Mouse (Mus musculus) forebrain, embryonic 11.5 days (tissue): ENCODE data around the gene Spats2. TPM values are rescaled to one million over a fixed set of nuclear protein-coding genes. Genes with fewer than 3 reads are reported as not detected.

Experiments used
- ATAC-seq: fragments of 200-750 bp; cut with Nextera tagmentation; replicated peaks from 2 replicates; pipeline ENCODE4 v1.8.0; 2017; ENCODE audit warnings: moderate TSS enrichment; ENCODE audit not compliant: low FRiP score
- DNase-seq: peaks from one replicate; pipeline ENCODE4 v3.0.0-alpha.2; 2017; ENCODE audit warnings: low spot score
- H3K27ac ChIP-seq: fragments of 300-500 bp; sonication (generic); 2 replicates; pipeline ENCODE4 v1.5.1; 2014; ENCODE audit warnings: low read depth, low read length
- H3K27me3 ChIP-seq: fragments of 300-500 bp; sonication (generic); 2 replicates; pipeline ENCODE4 v1.6.1; 2014; ENCODE audit warnings: mild to moderate bottlenecking, low read length, mixed read lengths; ENCODE audit not compliant: control insufficient read depth, insufficient read depth
- H3K36me3 ChIP-seq: fragments of 300-500 bp; sonication (generic); 2 replicates; pipeline ENCODE4 v1.6.1; 2014; ENCODE audit warnings: mild to moderate bottlenecking, low read length, moderate library complexity, mixed read lengths; ENCODE audit not compliant: control insufficient read depth, insufficient read depth
- H3K4me1 ChIP-seq: fragments of 300-500 bp; sonication (generic); replicated peaks from 2 replicates; pipeline ENCODE4 v1.6.1; 2014; ENCODE audit warnings: low read length, mixed read lengths; ENCODE audit not compliant: control insufficient read depth, insufficient read depth
- H3K4me2 ChIP-seq: fragments of 300-500 bp; sonication (generic); 2 replicates; pipeline ENCODE4 v1.6.1; 2014; ENCODE audit warnings: low read depth, mild to moderate bottlenecking, low read length, moderate library complexity, mixed read lengths; ENCODE audit not compliant: severe bottlenecking
- H3K4me3 ChIP-seq: fragments of 300-500 bp; sonication (generic); 2 replicates; pipeline ENCODE4 v1.5.1; 2014; ENCODE audit warnings: low read depth, low read length
- H3K9ac ChIP-seq: fragments of 300-500 bp; sonication (generic); 2 replicates; pipeline ENCODE4 v1.6.1; 2014; ENCODE audit warnings: low read length
- H3K9me3 ChIP-seq: fragments of 300-500 bp; sonication (generic); 2 replicates; pipeline ENCODE4 v1.6.1; 2016; ENCODE audit warnings: low read length, mixed read lengths; ENCODE audit not compliant: control insufficient read depth
- WGBS: fragments of 180-500 bp; shearing (Covaris S2); extraction: QIAGEN DNeasy Blood & Tissue Kit; methylation state at CpG from one replicate; pipeline ENCODE4 v1.1.7; 2014; 5-methylcytosine and 5-hydroxymethylcytosine counted together
- polyA plus RNA-seq: library from polyadenylated mRNA; unstranded; fragments of >200 nt; fragmentation: Nextera tagmentation; extraction: Ambion mirVana; gene quantifications from 2 replicates; pipeline ENCODE4 v1.2.1, GENCODE M21; 2014

Spats2 gene
- polyA plus RNA-seq, 1 experiment from 2014 or later: 60.7 TPM

DNA sequence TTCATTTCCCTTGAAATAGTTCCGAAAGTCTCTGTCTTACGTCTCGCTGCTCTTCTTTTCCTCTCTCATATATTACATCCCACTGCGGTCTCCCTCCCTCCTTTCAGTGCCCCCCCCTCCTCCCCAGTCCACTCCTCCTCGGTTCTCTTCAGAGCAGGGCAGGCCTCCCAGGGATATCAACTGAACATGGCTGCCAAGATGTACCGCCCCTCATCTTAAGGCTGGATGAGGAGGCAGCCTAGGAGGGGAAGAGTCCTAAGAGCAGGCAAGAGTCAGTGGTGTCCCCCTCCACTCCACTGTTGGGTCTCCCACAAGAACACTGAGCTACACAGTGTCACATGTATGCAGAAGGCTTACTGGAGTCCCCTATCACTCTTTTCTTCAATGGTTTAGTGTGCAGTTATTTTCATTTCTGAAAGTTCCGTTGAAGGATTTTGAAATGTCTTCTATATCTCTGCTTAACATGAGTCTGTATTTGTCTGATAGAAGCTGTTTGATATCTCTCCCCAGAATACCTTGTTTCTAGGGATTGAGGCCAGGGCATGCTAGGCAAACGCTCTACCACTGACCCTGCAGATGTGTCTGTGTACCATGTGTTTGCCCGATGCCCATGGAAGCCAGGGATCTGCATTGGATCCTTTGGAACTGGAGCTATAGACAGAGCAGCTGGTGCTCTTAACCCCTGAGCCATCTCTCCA lies 58.6 kb downstream of the Spats2 start:
- Histone ChIP-seq H3K27me3 (no peaks in the 10 kb centered on the region), H3K4me2 (no peak overlapping the region), H3K4me1 (no peaks in the 10 kb centered on the region), H3K36me3 (peaks cover 13% of the 10 kb centered on the region; the same call in 1 of the 2 replicates), H3K4me3 (no peak overlapping the region), H3K27ac (no peak overlapping the region), H3K9ac (no peak overlapping the region), H3K9me3 (no peaks in the 10 kb centered on the region)
- DNase-seq: no peak
- WGBS: 91% methylated on average over 9 of the region's 9 CpGs
- ATAC-seq: no peak

DNA sequence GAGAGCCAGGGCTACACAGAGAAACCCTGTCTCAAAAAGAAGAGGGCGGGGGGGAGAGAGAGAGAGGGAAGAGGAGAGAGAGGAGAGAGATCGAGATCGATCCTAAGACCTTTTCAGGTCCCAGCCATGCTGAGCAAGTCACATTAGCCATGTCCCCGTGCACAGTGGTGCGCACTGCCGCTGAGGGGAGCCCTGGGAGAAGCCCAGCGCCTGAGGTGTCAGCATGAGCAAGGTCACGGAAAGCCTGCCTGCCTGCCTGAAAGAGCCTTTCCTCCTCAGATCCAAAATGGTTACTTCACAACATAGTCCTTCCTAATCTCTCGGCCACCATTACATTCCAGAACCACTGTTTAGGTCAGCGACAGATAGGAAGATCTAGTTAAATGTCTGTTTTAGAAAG lies 68.6 kb downstream of the Spats2 start:
- Histone ChIP-seq H3K4me3 (no peak overlapping the region), H3K27ac (no peak overlapping the region), H3K4me1 (0 out of 2 replicates have a peak, but pooled peaks cover 2% of the 10 kb centered on the region), H3K27me3 (no peaks in the 10 kb centered on the region), H3K36me3 (peaks cover 5% of the 10 kb centered on the region; the same call in 1 of the 2 replicates), H3K9ac (no peak overlapping the region), H3K9me3 (no peaks in the 10 kb centered on the region), H3K4me2 (no peak overlapping the region)
- no peak for ATAC-seq
- DNase-seq: no peak
- 82% methylated on average over 10 of the region's 10 CpGs for WGBS

DNA sequence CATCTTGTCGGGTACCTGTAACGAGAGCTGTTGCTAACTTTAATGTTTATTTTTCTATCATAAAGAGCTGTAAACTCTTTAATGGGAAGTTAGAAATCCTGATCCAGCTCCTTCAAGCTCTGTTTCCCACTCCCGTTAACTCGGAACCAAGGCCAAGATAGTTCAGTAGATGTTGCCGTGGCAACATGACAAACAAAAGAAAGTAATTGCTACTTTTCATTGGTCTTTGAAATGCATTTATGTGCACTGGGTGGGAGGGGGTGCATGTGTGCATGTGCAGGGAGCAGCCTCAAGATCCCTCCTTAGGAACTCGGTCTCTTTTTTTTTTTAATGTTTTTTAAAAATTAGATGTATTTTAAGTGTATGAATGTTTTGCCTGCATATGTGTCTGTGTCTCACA lies 69.3 kb downstream of the Spats2 start:
- no peak overlapping the region for H3K27ac ChIP-seq
- H3K4me1 ChIP-seq: 0 out of 2 replicates have a peak, but pooled peaks cover 2% of the 10 kb centered on the region
- 49% methylated on average over 6 of the region's 6 CpGs for WGBS
- no peak overlapping the region for H3K9ac ChIP-seq
- peaks cover 5% of the 10 kb centered on the region; the same call in 1 of the 2 replicates for H3K36me3 ChIP-seq
- ATAC-seq (no peak), DNase-seq (no peak)
- no peak overlapping the region for H3K4me3 ChIP-seq
- no peaks in the 10 kb centered on the region for H3K9me3 ChIP-seq
- no peak overlapping the region for H3K4me2 ChIP-seq
- H3K27me3 ChIP-seq: no peaks in the 10 kb centered on the region

DNA sequence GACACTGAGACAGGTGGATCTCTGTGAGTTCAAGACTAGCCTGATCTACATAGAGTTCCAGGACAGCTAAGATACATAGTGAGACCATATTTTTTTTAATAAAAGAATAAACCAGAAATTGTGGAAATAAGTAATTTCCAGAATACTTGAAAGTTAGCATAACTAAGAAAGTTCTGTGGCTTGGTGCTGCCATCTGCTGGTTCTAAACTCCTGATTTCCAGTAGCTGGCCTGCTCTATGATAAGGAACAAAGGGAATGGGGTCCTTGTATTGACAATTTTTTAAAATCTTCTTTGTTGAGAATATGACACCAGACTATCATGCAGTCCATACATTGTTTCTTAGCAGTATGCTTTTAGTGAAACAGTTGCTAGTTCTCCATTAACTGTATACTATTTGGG lies 73.0 kb downstream of the Spats2 start:
- no peak for DNase-seq
- H3K4me2 ChIP-seq: no peak overlapping the region

DNA sequence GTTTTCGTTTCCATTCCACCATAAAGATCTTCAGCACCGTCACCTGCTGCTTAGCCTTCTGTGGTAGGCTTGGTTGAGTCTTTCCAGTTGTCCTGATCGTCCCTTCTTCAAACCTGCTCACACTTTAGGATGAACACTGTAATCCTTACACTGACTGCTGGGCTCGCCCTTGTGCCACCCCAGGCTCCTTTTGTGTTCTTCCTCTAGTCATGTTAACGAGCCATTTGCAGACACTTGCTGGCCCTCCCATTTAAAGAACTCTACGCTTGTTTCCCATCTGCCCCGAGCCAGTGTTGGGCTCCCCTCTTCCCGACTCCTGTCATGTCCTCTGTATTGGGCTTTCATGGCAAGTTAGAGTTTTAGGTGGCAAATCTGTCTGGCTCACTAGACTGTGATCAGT lies 80.2 kb downstream of the Spats2 start:
- ATAC-seq: no peak
- H3K36me3 ChIP-seq: peaks cover 3% of the 10 kb centered on the region; the same call in 1 of the 2 replicates
- H3K27ac ChIP-seq: no peak overlapping the region

More for the DNA sequence above, 73.0 kb downstream of the Spats2 start:
- Histone ChIP-seq H3K36me3 (no peaks in the 10 kb centered on the region; the same call in 1 of the 2 replicates), H3K9ac (no peak overlapping the region), H3K4me3 (no peak overlapping the region), H3K4me1 (0 out of 2 replicates have a peak, but pooled peaks cover 2% of the 10 kb centered on the region), H3K27me3 (no peaks in the 10 kb centered on the region), H3K9me3 (no peaks in the 10 kb centered on the region), H3K27ac (no peak overlapping the region)
- no peak for ATAC-seq

DNA sequence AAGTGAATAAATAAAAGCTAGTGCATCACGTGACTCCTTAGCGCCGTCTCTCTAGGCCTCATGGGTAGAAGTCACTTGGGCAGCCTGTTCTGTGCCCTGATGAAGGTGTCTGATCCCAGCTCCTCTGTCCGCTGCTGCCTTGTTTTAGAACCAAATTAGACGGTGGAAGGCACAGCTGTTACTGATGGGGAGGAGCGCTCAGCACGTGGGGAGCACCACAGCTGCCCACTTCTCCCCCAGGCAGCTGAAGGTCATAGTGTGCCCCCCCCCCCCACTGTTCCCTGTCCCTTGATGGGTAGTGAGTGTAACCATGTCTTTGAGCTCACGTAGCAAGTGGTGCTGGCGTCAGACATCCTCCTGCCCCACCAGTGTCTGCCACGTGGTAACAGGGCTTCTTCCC lies 87.5 kb downstream of the Spats2 start:
- Histone ChIP-seq H3K4me3 (no peak overlapping the region), H3K4me1 (no peaks in the 10 kb centered on the region), H3K4me2 (no peak overlapping the region), H3K36me3 (peaks cover 6% of the 10 kb centered on the region; the same call in 1 of the 2 replicates), H3K27me3 (0 out of 2 replicates have a peak, but pooled peaks cover under 1% of the 10 kb centered on the region), H3K9me3 (no peaks in the 10 kb centered on the region), H3K27ac (no peak overlapping the region), H3K9ac (no peak overlapping the region)
- DNase-seq (no peak), ATAC-seq (no peak)
- WGBS: 89% methylated on average over 10 of the region's 10 CpGs

More for the DNA sequence above, 80.2 kb downstream of the Spats2 start:
- Histone ChIP-seq H3K4me3 (no peak overlapping the region), H3K4me2 (no peak overlapping the region), H3K4me1 (no peaks in the 10 kb centered on the region), H3K9ac (no peak overlapping the region), H3K27me3 (no peaks in the 10 kb centered on the region), H3K9me3 (no peaks in the 10 kb centered on the region)
- 67% methylated on average over 8 of the region's 8 CpGs for WGBS
- DNase-seq: no peak

DNA sequence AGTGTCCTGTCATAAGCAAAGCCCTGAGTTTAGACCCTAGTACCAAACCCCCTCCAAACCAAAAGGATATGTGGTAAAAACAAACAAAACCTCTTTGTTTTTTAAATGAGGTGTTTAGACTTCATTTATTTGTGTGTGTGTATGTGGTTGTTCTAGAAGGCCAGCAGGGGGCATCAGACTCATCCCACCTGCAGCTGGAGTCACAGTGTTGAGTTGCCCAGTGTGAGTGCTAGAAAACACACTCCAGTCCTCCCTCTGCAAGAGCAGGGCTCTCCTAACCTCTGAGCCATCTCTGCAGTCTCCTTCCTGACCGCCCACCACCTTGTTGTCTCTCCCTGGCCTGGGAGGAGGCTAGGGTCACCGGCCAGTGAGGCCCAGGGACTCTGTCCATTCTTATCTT lies 89.2 kb downstream of the Spats2 start:
- Histone ChIP-seq H3K9ac (no peak overlapping the region), H3K27ac (no peak overlapping the region), H3K4me2 (no peak overlapping the region), H3K9me3 (no peaks in the 10 kb centered on the region), H3K4me1 (no peaks in the 10 kb centered on the region), H3K4me3 (no peak overlapping the region), H3K27me3 (0 out of 2 replicates have a peak, but pooled peaks cover 3% of the 10 kb centered on the region), H3K36me3 (peaks cover 6% of the 10 kb centered on the region; the same call in 1 of the 2 replicates)
- WGBS: 69% methylated on average over 2 of the region's 2 CpGs
- no peak for DNase-seq
- no peak for ATAC-seq

DNA sequence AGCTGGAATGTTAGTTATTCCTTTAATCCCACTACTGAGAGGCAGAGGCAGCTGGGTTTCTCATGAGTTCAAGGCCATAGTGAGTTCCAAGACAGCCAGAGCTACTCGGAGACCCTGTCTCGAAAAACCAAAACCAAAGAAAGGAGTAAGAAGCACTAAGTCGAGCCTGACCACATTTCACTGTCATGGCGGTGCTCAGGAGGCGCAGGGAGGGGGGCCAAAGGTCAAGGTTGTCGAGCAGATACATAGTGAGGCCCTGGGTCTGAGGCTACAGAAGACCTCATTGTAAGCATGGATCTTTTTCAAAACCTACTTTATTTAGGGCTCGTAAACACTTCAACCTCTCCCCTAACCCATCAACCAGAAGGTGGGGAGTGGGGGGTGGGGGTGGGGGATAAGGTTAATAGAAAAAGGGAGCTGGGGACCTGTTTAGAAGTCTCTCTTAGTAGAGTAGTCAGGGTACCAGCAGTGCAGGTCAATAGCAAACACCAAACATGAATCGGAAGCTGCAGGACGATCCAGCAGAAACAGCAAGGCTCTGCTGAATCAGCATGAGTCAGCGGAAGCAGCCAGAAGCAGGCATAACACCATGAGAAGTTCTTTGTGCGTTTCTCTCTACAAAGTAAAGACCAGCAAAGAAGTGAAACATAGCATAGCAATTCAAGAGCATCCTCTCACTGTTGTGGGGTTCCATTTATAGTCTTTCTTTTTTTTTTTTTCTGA lies 90.2 kb downstream of the Spats2 start:
- H3K4me1 ChIP-seq: no peaks in the 10 kb centered on the region
- H3K9me3 ChIP-seq: no peaks in the 10 kb centered on the region
- DNase-seq (no peak), ATAC-seq (no peak)
- WGBS: 88% methylated on average over 11 of the region's 11 CpGs
- H3K9ac ChIP-seq: no peak overlapping the region
- no peak overlapping the region for H3K4me2 ChIP-seq
- H3K27ac ChIP-seq: no peak overlapping the region
- 0 out of 2 replicates have a peak, but pooled peaks cover 3% of the 10 kb centered on the region for H3K27me3 ChIP-seq
- H3K4me3 ChIP-seq: no peak overlapping the region
- peaks cover 6% of the 10 kb centered on the region; the same call in 1 of the 2 replicates for H3K36me3 ChIP-seq
